Mouse (Mus musculus): Measurements from ENCODE around the gene Wasl.

Wasl gene

DNA sequence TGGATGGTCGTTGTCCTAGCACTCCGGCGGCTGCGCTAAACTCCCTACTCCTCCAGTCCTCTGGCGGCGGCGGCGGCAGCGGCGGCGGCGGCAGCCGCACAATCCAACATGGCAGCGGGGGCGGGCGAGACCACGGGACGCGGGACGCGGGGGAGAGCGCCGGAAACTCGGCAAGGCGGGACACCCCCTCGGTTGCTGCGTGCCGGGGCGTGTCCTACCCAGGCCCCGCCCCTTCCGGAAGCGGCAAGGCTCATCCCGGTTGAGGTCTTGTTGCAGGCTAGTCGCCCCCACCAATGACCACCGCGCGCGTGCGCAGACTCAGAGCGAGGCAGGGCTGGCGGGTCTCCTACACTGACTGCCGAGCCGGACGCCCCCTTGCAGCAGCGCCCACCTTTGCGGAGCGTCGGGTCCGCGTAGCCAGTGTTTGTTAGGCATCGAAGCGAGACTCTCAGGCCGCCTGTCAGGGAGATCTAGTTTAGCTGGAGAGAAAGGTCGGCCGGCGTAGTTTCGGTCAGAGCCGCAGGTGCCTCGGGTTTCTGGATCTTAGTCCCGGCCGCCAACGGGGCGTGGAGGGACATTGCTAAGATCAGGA, at the start of gene Wasl:
Gene Wasl (minus strand): TSS at position 143 of the 592 bp plus-strand sequence.
- peak; percentile 99 for DNase-seq

DNA sequence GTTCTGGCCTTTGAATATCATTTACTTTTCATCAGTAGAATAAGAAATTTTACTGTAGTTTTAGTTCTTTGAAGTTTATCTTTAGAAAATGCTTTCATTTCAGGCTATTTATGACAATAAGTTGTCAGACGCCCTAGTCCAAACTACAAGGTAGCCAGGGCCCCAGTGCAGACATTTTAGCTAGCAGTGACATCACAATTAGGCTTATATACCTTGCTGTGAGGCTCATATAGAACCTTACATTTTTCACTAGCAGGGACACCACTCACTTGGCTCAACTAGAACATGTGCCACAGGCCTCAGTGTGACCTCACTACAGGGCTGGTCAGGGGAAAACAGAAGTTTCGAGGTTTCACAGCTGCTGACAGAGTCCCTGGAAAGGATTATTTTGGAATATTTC, 42.7 kb upstream of the Wasl start:
- DNase-seq, result no peak

DNA sequence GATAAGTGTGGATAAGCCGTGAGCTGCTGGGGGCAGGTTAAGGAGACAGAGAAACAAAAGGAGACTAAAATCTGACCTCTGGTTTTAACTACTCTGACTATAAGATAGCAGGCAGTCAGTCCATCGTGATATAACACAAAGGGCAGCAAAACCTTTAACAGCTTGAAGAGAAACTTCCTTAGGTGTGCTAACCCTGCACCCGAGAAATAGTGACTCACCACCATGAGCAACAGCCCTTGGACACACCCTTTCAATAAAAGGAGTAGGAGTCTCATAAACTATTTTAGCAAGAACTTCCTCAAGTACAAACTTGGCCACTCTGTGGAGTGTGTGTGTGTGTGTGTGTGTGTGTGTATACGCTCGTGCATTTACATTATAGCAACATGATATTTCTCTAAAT, 42.3 kb upstream of the Wasl start:
- no peak for DNase-seq

DNA sequence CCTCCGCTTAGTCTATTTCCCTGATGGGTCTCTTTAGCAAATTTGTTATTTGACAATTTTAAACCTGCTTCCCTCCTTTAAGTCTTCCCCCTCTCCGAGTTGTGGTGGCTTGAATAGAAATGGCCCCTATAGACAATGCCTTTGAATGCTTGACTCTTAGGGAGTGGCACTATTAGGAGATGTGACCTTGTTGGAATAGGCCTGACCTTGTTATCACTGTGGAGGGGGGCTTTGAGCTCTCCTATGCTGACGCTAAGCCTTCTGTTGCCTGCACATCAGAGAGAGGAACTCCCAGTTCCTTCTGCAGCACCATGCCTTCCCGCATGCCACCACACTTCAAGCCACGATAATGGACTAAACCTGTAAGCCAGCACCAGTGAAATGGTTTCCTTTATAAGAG, 32.4 kb upstream of the Wasl start:
- DNase-seq, result no peak

DNA sequence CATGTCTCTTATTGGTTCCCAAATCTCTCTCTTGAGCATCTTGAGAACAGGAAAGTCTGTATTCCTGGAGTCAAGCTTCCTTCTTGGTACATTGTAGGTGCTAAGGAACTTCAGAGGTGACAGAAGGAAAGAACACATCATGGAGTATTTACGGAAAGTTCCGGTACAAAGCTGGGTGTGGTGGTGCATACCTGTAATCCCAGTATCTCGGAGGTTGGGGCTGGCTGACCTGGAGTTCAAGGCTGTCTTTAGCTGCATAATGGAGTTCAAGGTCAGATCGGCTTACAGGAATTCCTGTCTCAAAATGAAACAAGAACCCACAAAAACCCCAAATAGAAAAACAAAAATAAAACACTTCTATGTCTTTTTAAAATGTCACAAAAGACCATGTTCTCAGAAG, 31.3 kb upstream of the Wasl start:
- no peak for DNase-seq

DNA sequence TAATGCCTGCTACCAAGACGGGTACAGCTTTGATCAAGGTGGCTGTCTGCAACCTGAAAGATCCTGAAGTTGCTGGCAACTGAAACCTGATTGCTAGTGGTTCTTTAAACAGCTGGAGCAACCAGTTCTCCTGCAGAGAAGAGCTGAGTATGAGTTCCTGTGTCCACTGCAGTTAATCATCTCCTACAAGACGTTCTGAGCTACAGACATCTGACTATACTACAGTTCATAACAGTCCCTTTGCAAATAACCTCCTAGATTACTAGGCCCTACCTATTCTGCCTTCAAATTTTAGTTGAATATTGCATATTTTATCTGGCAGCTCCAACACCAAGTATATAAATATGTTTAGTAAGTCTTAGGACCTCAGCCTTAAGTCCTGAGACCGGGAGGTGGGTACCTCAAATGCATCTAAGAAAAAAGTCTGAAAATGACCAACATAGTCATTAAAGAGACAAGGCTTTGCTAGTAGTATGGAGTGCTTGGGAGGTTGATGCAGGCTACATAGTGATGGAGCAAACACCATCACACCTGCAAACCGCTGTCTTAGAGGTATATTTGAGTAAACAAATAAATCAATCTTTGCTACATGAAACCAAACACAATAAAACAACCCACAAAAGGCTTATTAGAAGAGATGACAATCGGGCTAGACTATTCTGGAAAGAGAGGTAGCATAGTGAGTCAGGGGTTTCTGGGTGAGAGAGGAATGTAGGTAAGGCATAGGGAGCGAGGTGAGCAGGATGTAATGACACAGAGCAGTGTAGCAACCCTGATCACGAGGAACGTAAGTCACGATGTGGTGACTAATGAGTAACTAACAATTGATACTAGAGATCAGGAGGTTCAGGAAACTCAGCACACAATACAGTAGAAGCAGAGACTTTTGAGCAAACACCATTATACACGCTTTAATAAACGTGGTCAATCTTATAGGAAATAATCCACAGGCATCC, 29.9 kb upstream of the Wasl start:
- DNase-seq, result no peak

DNA sequence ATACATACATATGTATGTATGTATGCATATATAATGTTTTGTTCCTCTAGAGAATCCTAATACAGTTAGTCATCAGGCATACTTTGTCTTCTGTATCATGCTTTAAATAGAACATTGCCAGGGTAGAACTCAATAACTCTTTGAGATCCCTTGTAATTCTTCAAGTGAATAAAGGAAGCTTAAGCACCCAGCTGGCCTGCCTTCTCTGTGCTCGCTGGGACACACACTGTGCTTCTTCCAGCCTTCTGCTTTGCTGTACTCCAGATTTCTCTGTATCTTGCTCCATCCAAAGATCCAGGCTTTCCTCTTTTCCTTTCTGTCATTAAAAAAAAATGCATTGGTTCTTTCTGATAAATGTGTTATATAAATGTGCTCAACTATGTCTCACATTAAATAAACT, 23.1 kb upstream of the Wasl start:
- DNase-seq, result no peak

DNA sequence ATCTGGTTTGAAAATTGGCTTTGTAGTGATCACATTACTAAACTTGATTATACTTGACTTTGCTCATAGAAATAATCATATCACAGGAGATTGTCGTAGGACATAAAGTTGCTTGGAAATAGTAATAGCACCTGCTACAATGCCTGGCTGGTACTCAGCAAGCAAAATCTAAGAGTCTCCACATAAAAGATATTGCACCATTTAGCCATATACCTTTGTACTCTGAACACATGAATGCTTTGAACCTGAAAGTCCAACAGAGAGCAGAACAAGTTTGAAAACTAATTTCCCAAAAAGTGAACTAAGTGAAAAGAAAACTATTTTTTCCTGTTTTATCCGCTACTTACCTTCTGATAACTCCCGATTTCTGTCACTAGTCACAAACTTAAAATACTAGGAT, 18.3 kb upstream of the Wasl start:
- DNase-seq, result no peak

DNA sequence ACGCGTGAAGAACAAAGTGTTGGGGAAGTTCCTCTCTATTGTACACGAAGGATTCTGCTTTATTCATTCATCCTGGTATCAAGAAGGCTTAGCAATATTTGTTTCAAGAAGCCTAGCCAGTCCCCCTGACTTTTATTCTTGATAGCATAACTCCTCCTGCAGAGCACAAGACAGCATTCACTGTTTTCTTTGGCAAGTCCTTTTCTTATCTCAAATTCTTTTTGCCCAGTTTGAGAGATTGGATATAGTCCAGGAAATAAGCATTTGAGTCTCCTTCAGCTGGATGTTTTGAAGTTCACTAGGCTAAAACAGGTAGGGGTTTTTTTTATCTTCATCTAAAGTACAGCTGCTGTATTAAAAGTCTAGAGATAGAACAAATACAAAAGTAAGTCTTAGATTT, 3.0 kb upstream of the Wasl start:
- no peak for DNase-seq

DNA sequence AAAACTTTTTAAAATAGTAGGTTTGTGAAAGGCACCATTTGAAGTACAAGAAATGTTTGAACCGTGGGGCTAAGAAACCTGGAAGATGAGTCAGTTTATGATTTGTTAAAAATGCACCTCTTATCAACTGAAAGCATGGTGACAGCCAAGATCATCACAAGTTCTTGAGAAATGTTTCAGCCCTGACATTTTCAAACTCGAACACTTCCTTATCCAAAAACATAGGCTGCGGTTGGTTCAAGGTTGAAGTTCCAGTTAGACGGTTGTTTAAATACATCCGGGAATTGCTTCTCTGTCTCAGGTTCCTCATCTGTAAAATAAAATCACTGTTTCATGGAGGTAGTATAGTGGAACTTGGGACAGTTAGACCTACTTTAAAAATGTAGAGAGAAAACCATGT, 1.4 kb upstream of the Wasl start:
- DNase-seq, result no peak

DNA sequence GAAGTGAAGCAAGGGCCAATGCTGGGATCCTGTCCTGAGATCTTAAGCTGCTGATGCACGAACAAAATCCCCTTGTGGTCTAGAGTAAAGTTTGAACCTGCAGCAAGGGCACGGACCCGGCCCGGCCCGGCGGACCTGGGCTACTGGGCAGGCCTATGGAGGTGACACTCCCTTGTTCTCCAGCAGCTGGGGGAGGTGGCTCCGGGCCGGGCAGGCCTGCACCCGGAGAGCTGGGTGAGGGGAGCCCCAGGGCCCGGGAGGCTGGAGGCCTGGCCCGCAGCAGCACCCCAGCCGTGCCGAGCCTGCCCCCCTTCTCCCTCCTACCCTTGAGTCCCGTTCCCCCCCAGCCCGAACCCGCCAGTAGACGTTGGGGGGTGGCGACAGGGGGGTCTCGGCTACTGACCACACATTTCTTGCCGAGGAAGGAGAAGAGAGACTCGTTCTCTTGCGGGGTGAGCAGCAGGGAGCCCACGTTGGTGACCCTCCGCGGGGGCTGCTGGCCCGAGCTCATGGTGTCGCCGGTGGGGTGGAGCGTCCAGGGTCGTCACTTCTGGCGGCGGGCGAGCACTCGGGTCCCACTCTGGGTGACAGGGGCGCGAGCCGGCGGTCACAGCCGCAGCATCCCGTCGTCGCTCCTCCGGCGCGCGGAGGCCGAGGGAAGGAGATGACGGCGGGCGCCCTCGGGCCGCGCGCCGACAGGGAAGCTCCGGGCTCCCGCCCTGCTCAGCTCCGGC, 509 bp downstream of the Wasl start:
- DNase-seq, result peak; percentile 49

DNA sequence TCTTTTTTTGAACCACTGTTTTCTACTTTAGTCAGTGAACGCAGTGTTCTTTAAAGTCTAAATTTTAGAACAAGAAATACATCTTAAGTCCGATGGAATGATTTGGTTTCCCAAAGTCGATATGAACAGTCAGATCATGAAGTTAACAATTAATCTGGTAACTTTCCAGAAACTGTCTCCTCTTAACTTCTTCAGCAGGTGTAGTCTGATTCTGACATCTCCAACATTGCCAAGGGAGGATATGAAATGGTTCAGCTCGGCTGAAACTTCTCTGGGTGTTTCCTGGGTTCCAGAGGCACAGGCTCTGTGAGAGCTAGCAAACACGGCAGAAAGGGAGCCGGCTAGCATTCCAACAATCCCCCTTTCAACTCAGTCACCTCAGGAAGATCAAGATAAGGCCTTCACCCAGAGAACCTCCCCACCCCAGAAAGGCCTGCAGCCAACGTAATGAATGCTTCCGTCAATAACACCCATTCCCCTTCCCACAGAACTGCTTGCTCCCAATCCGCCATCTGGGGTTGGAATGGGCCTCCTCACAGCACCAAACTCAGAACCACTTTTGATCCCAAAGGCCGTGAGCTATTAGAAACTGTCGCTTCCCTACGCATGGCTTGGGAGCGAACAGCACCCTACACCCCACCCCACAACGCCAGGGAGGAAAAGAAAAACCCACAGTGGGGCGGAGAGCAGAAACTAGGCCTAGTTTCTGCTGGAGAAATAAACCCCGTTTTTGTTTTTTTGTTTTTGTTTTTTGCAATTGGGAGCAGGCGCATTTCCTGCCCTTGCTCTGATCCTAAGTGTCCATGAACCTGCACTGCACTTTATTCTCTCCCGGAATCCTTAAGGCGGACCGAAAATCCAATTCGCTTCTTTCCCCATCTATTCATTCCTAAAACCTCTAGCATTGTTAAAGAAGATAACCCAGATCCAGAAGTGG, 1.3 kb downstream of the Wasl start:
- peak; percentile 18 for DNase-seq

DNA sequence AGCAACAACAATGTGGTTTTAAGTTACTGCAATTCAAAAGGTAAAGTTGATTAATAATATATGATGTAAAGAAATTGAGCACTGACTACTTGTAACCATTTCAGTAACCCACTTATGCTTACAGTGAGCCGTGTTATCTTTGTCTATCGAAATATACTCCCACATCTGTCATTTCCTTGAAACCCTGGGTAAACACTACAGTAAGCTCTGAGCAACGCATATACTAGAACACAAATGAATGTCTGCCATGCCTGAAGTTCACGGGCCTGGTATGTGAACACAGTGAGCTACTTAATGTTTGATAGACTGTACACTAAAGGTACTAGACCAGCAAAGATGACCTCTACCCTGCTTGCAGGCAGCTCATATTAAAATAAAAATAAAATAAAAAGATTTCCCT, 2.3 kb downstream of the Wasl start:
- DNase-seq, result no peak

DNA sequence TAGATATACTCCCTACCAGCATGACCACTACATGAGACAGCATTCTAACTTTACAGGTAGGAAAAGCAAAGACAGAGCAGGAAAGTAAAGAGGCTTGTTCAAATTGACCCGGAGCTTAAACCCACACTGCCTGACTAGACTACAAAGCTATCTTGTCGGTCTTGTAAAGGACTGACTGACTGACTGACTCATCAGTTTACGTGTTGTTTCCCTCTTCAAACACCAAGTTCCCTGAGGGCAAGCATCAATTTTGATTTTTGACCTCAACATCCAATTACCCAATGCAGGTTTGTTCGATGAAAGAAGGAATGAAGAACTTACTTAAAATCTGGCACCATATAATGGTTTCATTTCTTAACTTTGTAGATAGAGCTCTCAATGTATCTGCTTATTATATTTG, 2.9 kb downstream of the Wasl start:
- DNase-seq, result no peak

DNA sequence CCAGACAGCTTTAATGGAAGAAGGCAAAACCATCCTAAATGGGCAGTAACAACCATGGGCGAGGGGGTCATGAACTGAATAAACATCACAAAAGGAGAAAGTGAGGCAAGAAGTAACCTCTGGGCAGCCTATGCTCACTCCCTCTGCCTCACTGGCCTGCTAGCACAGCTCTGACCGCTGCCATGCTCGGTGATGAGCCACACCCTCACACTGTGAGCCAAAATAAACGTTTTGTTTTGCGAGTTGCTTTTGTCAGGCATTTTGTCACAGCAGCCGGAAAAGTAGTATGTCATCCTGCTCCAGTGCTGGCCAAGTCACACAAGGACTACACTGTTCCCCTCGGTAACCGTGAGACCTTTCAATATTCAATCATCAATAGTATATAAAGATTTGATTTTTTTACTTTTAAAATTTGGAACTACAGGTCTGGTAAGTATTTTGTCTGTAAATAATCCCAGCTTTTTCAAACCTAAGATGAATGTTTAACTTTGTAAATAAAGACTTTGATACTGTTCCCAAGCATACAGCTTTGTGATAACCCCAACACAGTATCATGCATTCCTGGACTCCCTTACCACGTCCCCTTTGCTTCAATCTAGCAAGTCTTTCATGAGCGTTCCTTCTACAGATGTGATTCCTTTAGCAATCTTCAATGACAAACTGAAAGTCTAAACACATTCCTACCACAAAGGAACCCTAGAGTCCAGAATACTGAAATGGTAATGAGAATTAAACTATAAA, 7.0 kb downstream of the Wasl start:
- DNase-seq, result no peak

DNA sequence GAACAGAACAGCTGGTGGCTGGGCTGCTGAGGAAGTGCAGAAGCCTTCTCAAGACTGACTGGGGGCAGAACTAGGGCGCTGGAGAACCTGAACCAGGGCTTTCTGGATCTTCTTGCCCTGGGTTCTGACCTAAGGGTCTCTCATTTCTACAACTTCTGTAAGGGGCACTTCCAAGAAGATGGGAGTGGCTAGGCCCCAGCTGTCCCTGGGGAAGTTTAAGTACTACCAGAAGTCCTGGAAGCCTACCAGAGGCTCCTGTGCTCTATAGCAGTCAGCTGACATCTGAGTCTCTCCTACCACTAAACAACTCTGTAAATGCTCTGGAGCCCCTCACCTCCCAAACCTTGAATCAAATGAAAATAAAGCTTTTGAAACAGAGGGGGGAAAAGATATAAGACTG, 8.7 kb downstream of the Wasl start:
- no peak for DNase-seq

DNA sequence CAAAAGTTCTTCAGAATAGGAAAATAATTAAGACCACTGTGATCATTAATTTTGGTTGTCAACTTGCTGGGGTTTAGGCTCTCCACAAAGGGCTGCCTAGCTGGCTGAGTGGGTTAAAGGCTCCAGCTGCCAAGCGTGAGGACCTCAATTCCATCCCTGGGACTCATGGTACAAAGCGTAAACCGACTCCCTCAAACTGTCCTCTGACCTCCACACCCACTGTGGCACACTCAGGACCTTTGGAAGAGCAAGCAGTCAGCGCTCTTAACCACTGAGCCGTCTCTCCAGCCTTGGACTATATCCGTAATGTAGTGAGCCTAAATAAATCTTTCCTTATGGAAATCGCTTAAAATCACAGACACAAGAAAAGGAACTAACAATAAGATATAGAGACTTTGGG, 13.3 kb downstream of the Wasl start:
- DNase-seq, result no peak

DNA sequence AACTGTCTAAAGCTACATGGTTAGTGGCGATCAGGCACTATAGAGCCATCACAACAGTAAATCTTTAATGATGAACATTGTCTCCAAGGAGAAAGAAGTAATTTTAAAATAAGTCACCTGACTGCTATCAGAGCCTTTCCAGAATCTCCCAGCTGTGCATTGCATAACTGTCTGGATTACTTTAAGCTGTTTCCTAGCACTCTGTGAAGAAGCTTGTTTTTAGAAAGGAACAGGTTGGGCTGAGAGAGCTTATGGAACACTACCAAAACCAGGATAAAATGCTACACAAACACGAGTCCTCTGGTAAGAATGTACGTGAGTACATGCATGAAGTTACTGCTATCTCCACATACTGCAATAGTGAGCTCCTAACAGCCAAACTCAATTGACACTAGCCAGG, 14.1 kb downstream of the Wasl start:
- no peak for DNase-seq

DNA sequence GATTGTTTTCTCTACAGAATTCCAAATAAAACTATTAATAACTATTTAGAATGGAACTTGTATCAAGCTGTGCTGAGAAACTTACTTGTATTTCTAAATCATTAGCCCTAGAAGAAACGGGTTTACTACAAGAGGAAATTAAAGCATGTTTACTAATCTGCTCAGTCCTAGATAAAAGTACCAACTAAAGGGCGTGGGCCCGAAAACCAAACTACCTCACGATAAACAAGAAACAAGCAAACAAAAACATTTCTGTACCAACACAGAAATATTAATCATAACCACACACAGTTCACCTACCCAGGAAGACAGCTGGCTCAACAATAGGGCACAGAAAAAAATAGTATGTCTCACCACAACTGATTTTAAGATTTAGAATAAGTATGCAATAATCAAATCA, 16.4 kb downstream of the Wasl start:
- no peak for DNase-seq

DNA sequence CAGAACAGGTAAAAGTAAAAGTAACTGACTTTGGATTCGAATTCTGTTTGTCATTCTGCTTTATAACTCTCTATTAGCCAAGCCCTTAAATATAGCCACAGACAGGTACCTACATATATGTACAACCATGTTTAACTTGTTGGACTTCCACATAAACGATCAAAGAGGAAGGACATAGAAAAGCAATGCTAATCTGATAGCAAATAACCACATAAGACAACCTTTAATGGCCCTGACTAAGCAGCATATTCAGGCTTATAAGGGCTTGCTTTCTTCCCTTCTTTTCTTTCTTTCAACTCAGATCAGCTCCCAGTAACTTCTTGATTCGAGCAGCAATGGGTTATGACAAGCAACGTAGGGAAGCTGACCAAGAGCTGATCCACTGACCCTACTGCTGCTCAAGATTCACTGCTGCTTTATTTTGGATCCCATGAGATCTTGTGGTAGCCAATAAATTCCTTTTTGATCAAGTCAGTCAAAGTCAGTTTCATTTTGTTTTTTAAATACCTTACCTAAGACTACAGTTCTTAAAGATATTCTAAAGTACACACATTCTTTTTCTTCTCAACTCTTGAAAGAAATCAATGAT, 17.6 kb downstream of the Wasl start:
- no peak for DNase-seq

DNA sequence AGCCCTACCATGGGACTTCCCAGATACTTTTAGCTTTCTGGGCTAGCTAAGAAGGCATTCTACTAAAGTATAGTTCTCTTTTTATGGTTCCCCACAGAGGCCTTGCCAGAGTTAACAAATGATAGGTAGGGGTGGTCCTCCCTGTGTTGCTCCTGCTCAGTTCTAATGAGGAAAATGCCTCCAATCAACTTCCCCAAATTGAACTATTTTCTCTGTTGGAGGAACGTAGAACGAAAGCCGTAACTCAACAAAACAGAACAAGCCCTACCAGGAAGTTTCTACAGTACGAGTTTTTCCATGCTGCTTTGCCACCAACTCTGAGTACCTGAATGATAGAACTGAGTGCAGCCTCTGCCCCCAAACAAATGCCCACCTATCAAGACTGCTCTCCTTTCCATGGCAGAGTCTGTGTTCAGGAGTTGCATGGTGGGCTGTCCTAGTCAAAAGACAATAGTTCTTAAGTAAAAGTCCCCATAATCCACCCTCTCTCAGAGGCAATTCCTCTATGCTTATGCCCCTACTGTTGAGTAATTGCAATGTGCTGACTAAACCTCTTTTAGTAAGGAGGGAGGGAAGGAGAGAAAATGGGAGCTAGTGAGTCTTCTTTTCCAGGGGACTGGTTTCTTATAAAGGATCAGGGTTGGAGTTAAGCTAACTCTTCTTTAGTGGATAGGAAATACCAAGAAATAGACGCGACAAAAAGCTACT, 19.3 kb downstream of the Wasl start:
- no peak for DNase-seq

Measured in cerebellum, adult 11 months (tissue).